Mouse (Mus musculus) CH12.LX (cell line): Measurements from ENCODE around the gene Car3. TPM values are rescaled to one million over a fixed set of nuclear protein-coding genes. Genes with fewer than 3 reads are reported as not detected.

Source experiments
- DNase-seq: peaks from one replicate; pipeline ENCODE4 v3.0.0-alpha.2; 2013; ENCODE audit errors: extremely low read depth
- H3K27ac ChIP-seq: 2 replicates; pipeline ENCODE4 v1.5.1; 2012; ENCODE audit warnings: low read depth, mild to moderate bottlenecking, control low read depth, moderate library complexity; ENCODE audit not compliant: insufficient read depth
- H3K27me3 ChIP-seq: replicated peaks from 2 replicates; pipeline ENCODE3; 2012; ENCODE audit warnings: inconsistent platforms
- H3K36me3 ChIP-seq, 2 experiments: replicated peaks in 1 of 2; 2 replicates each; pipeline versions ENCODE3 to v1.6.1; 2012; ENCODE audit warnings: inconsistent platforms in 1 of 2, low read length in 1 of 2, mild to moderate bottlenecking in 1 of 2, mixed read lengths in 1 of 2, moderate library complexity in 1 of 2; ENCODE audit not compliant: control insufficient read depth in 1 of 2, insufficient read depth in 1 of 2
- H3K4me1 ChIP-seq, 2 experiments: 2 replicates each; pipeline ENCODE4 v1.6.1; 2012; ENCODE audit warnings: inconsistent platforms in 1 of 2, moderate library complexity in 1 of 2; ENCODE audit not compliant: insufficient read depth in 2 of 2, control insufficient read depth in 1 of 2
- H3K4me2 ChIP-seq: 2 replicates; pipeline ENCODE4 v1.6.1; 2012; ENCODE audit warnings: low read depth, mild to moderate bottlenecking, control low read depth; ENCODE audit not compliant: poor library complexity, insufficient read depth, severe bottlenecking
- H3K4me3 ChIP-seq, 3 experiments: fragments of 150-350 bp in 1 of 3; sonication (generic) in 1 of 3; replicated peaks in 1 of 3; 2 replicates each; pipeline versions ENCODE3 to v1.5.1; 2011 to 2012; ENCODE audit warnings: low read depth in 2 of 3, low read length in 2 of 3, mild to moderate bottlenecking in 2 of 3, moderate library complexity in 2 of 3, control low read depth in 1 of 3, improper control_type of control experiment in 1 of 3, inconsistent platforms in 1 of 3, mixed read lengths in 1 of 3; ENCODE audit not compliant: poor library complexity in 1 of 3
- H3K79me2 ChIP-seq: replicated peaks from 2 replicates; pipeline ENCODE4 v1.6.1; 2012; ENCODE audit warnings: mild to moderate bottlenecking, moderate library complexity; ENCODE audit not compliant: control insufficient read depth, poor library complexity, insufficient read depth, severe bottlenecking; ENCODE audit errors: extremely low read depth
- H3K9ac ChIP-seq: 2 replicates; pipeline ENCODE4 v1.6.1; 2012; ENCODE audit warnings: low read depth, mild to moderate bottlenecking, control low read depth, moderate library complexity; ENCODE audit not compliant: insufficient read depth
- H3K9me3 ChIP-seq: replicated peaks from 2 replicates; pipeline ENCODE3; 2012; ENCODE audit warnings: low read length, inconsistent platforms, mixed read lengths
- BHLHE40 ChIP-seq: IDR thresholded peaks from 2 replicates; pipeline ENCODE4 v1.6.1; 2011; ENCODE audit warnings: mild to moderate bottlenecking, low read depth, low read length, improper control_type of control experiment
- CHD1 ChIP-seq: IDR thresholded peaks from 2 replicates; pipeline ENCODE4 v1.6.1; 2012; ENCODE audit warnings: low read depth, low read length, improper control_type of control experiment, inconsistent platforms
- CHD2 ChIP-seq: IDR thresholded peaks from 2 replicates; pipeline ENCODE4 v1.6.1; 2011; ENCODE audit warnings: low read length, improper control_type of control experiment
- E2F4 ChIP-seq: IDR thresholded peaks from 2 replicates; pipeline ENCODE4 v1.6.1; 2011; ENCODE audit warnings: low read depth, low read length, improper control_type of control experiment; ENCODE audit not compliant: insufficient replicate concordance
- HCFC1 ChIP-seq: IDR thresholded peaks from 2 replicates; pipeline ENCODE4 v1.6.1; 2012; ENCODE audit warnings: low read depth, mild to moderate bottlenecking, inconsistent platforms, low read length, improper control_type of control experiment
- IRF4 ChIP-seq: IDR thresholded peaks from 2 replicates; pipeline ENCODE4 v1.6.1; 2014; ENCODE audit warnings: low read depth, mild to moderate bottlenecking, inconsistent platforms, low read length, improper control_type of control experiment
- JUND ChIP-seq: conservative IDR thresholded peaks from 2 replicates; pipeline ENCODE4 v1.6.1; 2011; ENCODE audit warnings: low read depth, low read length, improper control_type of control experiment
- MAFK ChIP-seq: IDR thresholded peaks from 2 replicates; pipeline ENCODE4 v1.6.1; 2011; ENCODE audit warnings: low read length, improper control_type of control experiment; ENCODE audit not compliant: insufficient replicate concordance
- MEF2A ChIP-seq: IDR thresholded peaks from 2 replicates; pipeline ENCODE4 v1.6.1; 2014; ENCODE audit warnings: low read depth, mild to moderate bottlenecking, inconsistent platforms, low read length, improper control_type of control experiment, borderline replicate concordance
- MYC ChIP-seq: IDR thresholded peaks from 2 replicates; pipeline ENCODE4 v1.6.1; 2011; ENCODE audit warnings: low read depth, mild to moderate bottlenecking, improper control_type of control experiment, low read length
- NELFE ChIP-seq: IDR thresholded peaks from 2 replicates; pipeline ENCODE4 v1.6.1; 2011; ENCODE audit warnings: low read depth, low read length, improper control_type of control experiment
- PAX5 ChIP-seq: IDR thresholded peaks from 2 replicates; pipeline ENCODE4 v1.6.1; 2012; ENCODE audit warnings: low read length, inconsistent platforms, mixed read lengths
- POLR2A ChIP-seq: IDR thresholded peaks from 2 replicates; pipeline ENCODE4 v1.6.1; 2011; ENCODE audit warnings: low read depth, mild to moderate bottlenecking, improper control_type of control experiment, low read length
- POLR2AphosphoS2 ChIP-seq: IDR thresholded peaks from 2 replicates; pipeline ENCODE4 v1.6.1; 2011; ENCODE audit warnings: low read depth, low read length, improper control_type of control experiment
- TBP ChIP-seq: conservative IDR thresholded peaks from 2 replicates; pipeline ENCODE4 v1.6.1; 2011; ENCODE audit warnings: low read depth, low read length, improper control_type of control experiment
- UBTF ChIP-seq: IDR thresholded peaks from 2 replicates; pipeline ENCODE4 v1.6.1; 2012; ENCODE audit warnings: low read depth, mild to moderate bottlenecking, inconsistent platforms, low read length, improper control_type of control experiment, moderate library complexity
- USF2 ChIP-seq: conservative IDR thresholded peaks from 2 replicates; pipeline ENCODE4 v1.6.1; 2011; ENCODE audit warnings: low read depth, low read length, improper control_type of control experiment
- ZC3H11A ChIP-seq: IDR thresholded peaks from 2 replicates; pipeline ENCODE4 v1.6.1; 2012; ENCODE audit warnings: low read depth, mild to moderate bottlenecking, inconsistent platforms, low read length, improper control_type of control experiment
- ZKSCAN1 ChIP-seq: IDR thresholded peaks from 2 replicates; pipeline ENCODE4 v1.6.1; 2012; ENCODE audit warnings: low read depth, inconsistent platforms, low read length, improper control_type of control experiment, borderline replicate concordance
- ZNF384 ChIP-seq: IDR thresholded peaks from 2 replicates; pipeline ENCODE4 v1.6.1; 2012; ENCODE audit warnings: low read depth, low read length, improper control_type of control experiment, inconsistent platforms
- dilution Hi-C: fragments of 300-500 bp; cut with MboI; formaldehyde crosslinking; loops from 2 replicates; pipeline ENCODE4 v1.14.3; 2020; ENCODE audit warnings: low sequenced_read_pairs; ENCODE audit not compliant: extremely low pct_unique_long_range_greater_than_20kb, extremely low pct_ligation_motif_present
- in situ Hi-C: fragments of 300-500 bp; cut with MboI; formaldehyde crosslinking; loops from 3 replicates; pipeline ENCODE4 v1.14.3; 2019; ENCODE audit warnings: low sequenced_read_pairs, low pct_ligation_motif_present, low pct_unique_long_range_greater_than_20kb, mixed read lengths
- polyA plus RNA-seq: library from polyadenylated mRNA; unstranded; fragments of >175 nt; gene quantifications from 2 replicates; pipeline ENCODE4 v1.2.1, GENCODE M21; 2012; ENCODE audit warnings: low read depth; ENCODE audit not compliant: insufficient read length
- total RNA-seq, 2 experiments: library from RNA; depleted of rRNA; stranded (reverse); fragments of 300-350 nt in 1 of 2; fragments of >200 nt in 1 of 2; gene quantifications; 2 replicates each; pipeline ENCODE4 v1.2.3; 2012 to 2014

Gene Car3
- total and polyA plus RNA-seq, 3 experiments = 0.27 to 0.97 TPM; not detected in 1

DNA sequence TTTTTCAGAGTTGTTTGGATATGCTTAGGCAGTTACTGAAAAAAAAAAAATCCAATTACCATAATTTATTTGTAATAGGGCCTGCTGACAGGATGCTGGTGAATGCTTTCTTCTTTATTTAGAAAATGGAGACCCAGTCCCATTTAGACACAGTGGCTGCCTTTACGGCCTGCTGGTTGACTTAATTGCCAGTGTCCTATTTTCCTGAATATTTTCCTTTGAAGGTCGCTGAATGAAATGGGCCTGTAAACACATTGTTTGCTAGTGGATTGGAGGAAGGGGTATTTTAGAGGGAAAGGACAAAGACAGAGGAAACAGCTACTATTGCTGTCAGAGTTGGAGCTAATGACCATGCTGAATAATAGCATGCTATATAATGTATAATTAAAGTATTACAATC lies 25.2 kb downstream of the Car3 start:
- H3K4me2 ChIP-seq = no peak overlapping the region
- H3K27ac ChIP-seq = no peak overlapping the region
- TF ChIP-seq ZC3H11A (no peak), JUND (no peak), PAX5 (no peak), TBP (no peak), ZKSCAN1 (no peak), CHD1 (no peak), MYC (no peak), E2F4 (no peak), IRF4 (no peak), NELFE (no peak), MEF2A (no peak), MAFK (no peak), HCFC1 (no peak), USF2 (no peak), UBTF (no peak), CHD2 (no peak), POLR2A (no peak), BHLHE40 (no peak), POLR2AphosphoS2 (no peak)
- in situ Hi-C loops (loop anchor here (25.0 kb wide), 1 partner anchor 174 kb away; no protein-coding TSS in a partner anchor), dilution Hi-C loops (no loop called here)
- H3K9me3 ChIP-seq = peaks cover 10% of the 10 kb centered on the region
- H3K9ac ChIP-seq = no peak overlapping the region
- H3K79me2 ChIP-seq = no peaks in the 10 kb centered on the region
- H3K4me1 ChIP-seq = peaks cover 0 to 9% of the 10 kb centered on the region in 2 experiments; a peak in 1 of 4 replicates
- H3K4me3 ChIP-seq = no peak overlapping the region
- no peaks in the 10 kb centered on the region for H3K36me3 ChIP-seq
- DNase-seq = no peak
- H3K27me3 ChIP-seq = no peaks in the 10 kb centered on the region

DNA sequence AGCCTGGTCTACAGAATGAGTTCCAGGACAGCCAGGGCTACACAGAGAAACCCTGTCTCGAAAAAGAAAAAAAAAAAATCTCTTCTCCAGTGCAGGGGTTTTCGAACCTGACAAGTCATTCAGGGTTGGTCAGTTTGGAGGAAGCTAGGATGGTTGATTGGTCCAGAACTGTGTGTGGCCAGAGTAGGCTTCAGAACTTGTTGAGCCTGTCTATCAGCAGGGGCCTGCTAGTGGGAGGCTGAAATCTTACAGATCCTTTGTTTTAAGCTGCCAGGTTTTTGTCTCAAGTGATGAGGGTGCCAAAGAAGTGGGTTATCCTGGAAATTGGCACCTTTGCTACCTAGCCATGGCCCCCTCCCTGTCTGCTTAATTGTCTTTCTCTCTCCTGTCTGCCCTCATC lies 25.8 kb downstream of the Car3 start:
- H3K27ac ChIP-seq = no peak overlapping the region
- dilution Hi-C loops = no loop called here

More for the DNA sequence above, 25.8 kb downstream of the Car3 start:
- Histone ChIP-seq H3K36me3 (no peaks in the 10 kb centered on the region), H3K27me3 (no peaks in the 10 kb centered on the region), H3K4me2 (no peak overlapping the region), H3K4me3 (no peak overlapping the region), H3K9me3 (peaks cover 10% of the 10 kb centered on the region), H3K4me1 (peaks cover 0 to 9% of the 10 kb centered on the region in 2 experiments; a peak in 1 of 4 replicates), H3K9ac (no peak overlapping the region), H3K79me2 (no peaks in the 10 kb centered on the region)
- DNase-seq = no peak
- TF ChIP-seq ZNF384 = peak; percentile 49; the same call in 1 of the 2 replicates
- TF ChIP-seq CHD2 = no peak
- in situ Hi-C loops = loop anchor here (25.0 kb wide), 1 partner anchor 173 kb away; no protein-coding TSS in a partner anchor
